Mouse (Mus musculus) midbrain, postnatal 0 days (tissue): Measurements from ENCODE around the gene Ulk3. TPM values are rescaled to one million over a fixed set of nuclear protein-coding genes. Genes with fewer than 3 reads are reported as not detected.
A peak's percentile ranks its signal among the peaks of the same experiment; 100 is the strongest.

Experiments used
- ATAC-seq: fragments of 200-750 bp; cut with Nextera tagmentation; 2 replicates; pipeline ENCODE4 v1.8.0; 2017; ENCODE audit warnings: moderate number of reproducible peaks, mild to moderate bottlenecking, moderate TSS enrichment, moderate library complexity; ENCODE audit not compliant: low FRiP score
- DNase-seq: peaks from one replicate; pipeline ENCODE4 v3.0.0-alpha.2; 2015; ENCODE audit warnings: low spot score
- H3K27ac ChIP-seq: fragments of 300-500 bp; sonication (generic); 2 replicates; pipeline ENCODE4 v1.5.1; 2014; ENCODE audit warnings: low read depth, mild to moderate bottlenecking, low read length, mixed read lengths
- H3K27me3 ChIP-seq: fragments of 300-500 bp; sonication (generic); 2 replicates; pipeline ENCODE4 v1.6.1; 2014; ENCODE audit warnings: low read length, control low read depth, mixed read lengths; ENCODE audit not compliant: insufficient read depth
- H3K36me3 ChIP-seq: fragments of 300-500 bp; sonication (generic); 2 replicates; pipeline ENCODE4 v1.6.1; 2014; ENCODE audit warnings: low read length, control low read depth, mixed read lengths; ENCODE audit not compliant: insufficient read depth
- H3K4me1 ChIP-seq: fragments of 300-500 bp; sonication (generic); 2 replicates; pipeline ENCODE4 v1.6.1; 2014; ENCODE audit warnings: mild to moderate bottlenecking, control low read depth, antibody characterized with exemption, low read length, mixed read lengths; ENCODE audit not compliant: insufficient read depth
- H3K4me2 ChIP-seq: fragments of 300-500 bp; sonication (generic); 2 replicates; pipeline ENCODE4 v1.6.1; 2014; ENCODE audit warnings: low read depth, mild to moderate bottlenecking, low read length, mixed read lengths; ENCODE audit not compliant: poor library complexity, severe bottlenecking
- H3K4me3 ChIP-seq: fragments of 300-500 bp; sonication (generic); 2 replicates; pipeline ENCODE4 v1.5.1; 2014; ENCODE audit warnings: low read depth, mild to moderate bottlenecking, low read length, moderate library complexity
- H3K9ac ChIP-seq: fragments of 300-500 bp; sonication (generic); replicated peaks from 2 replicates; pipeline ENCODE4 v1.6.1; 2014; ENCODE audit warnings: mild to moderate bottlenecking, low read length, moderate library complexity, mixed read lengths; ENCODE audit not compliant: poor library complexity, severe bottlenecking
- H3K9me3 ChIP-seq: fragments of 300-500 bp; sonication (generic); 2 replicates; pipeline ENCODE4 v1.6.1; 2016; ENCODE audit warnings: low read length, control low read depth
- CTCF ChIP-seq: IDR thresholded peaks from 2 replicates; pipeline ENCODE4 v1.5.1; 2016; ENCODE audit warnings: antibody characterized with exemption, mild to moderate bottlenecking
- WGBS: fragments of 180-500 bp; shearing (Covaris S2); extraction: QIAGEN DNeasy Blood & Tissue Kit; methylation state at CpG from one replicate; pipeline ENCODE4 v1.1.7; 2014; 5-methylcytosine and 5-hydroxymethylcytosine counted together
- polyA plus RNA-seq: library from polyadenylated mRNA; unstranded; fragments of >200 nt; fragmentation: Nextera tagmentation; extraction: Ambion mirVana; gene quantifications from 2 replicates; pipeline ENCODE4 v1.2.1, GENCODE M21; 2015
- total RNA-seq: library from RNA; depleted of rRNA; stranded (reverse); fragments of >200 nt; gene quantifications from 2 replicates; pipeline ENCODE4 v1.2.3, GENCODE M21; 2014

The Ulk3 gene
- total and polyA plus RNA-seq, 2 experiments from 2014 or later = 18.9 to 19.9 TPM

DNA sequence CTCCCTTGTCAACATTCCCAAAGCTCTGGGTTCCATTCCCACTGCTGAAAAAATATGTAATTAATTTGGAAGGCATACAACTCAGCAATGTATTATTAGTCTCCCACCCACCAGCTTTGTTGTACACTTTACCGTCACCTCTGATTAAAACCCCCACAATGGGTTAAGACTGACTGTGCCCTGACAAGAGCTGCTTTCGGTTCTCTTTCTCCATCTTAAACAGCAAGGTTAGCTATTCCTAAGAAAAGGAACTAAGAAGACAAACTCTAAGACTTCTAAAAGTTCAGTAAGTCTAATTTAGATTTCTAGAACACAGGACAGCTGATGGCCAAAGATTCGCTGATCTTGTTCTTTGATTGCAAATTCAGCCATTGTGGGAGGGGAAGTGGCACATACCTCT is 32.0 kb upstream of the Ulk3 start:
- H3K9me3 ChIP-seq = no peaks in the 10 kb centered on the region
- H3K4me1 ChIP-seq = peaks cover 9% of the 10 kb centered on the region; the same call in 1 of the 2 replicates
- H3K4me2 ChIP-seq = no peak overlapping the region
- H3K27ac ChIP-seq = no peak overlapping the region
- WGBS = 63% methylated on average over 3 of the region's 3 CpGs
- no peaks in the 10 kb centered on the region for H3K27me3 ChIP-seq
- no peak for TF ChIP-seq CTCF
- no peak overlapping the region for H3K4me3 ChIP-seq
- H3K9ac ChIP-seq = no peak overlapping the region
- H3K36me3 ChIP-seq = no peaks in the 10 kb centered on the region
- ATAC-seq = no peak
- no peak for DNase-seq

GRCm38 (mm10) chr9:57558625-57559024 is 30.6 kb upstream of the Ulk3 start:
- ATAC-seq (no peak), DNase-seq (no peak)
- Histone ChIP-seq H3K9ac (no peak overlapping the region), H3K27me3 (no peaks in the 10 kb centered on the region), H3K27ac (no peak overlapping the region), H3K9me3 (no peaks in the 10 kb centered on the region), H3K36me3 (no peaks in the 10 kb centered on the region), H3K4me3 (no peak overlapping the region), H3K4me2 (no peak overlapping the region), H3K4me1 (peaks cover 15% of the 10 kb centered on the region; the same call in 1 of the 2 replicates)
- 90% methylated on average over 4 of the region's 4 CpGs for WGBS
- no peak for TF ChIP-seq CTCF

DNA sequence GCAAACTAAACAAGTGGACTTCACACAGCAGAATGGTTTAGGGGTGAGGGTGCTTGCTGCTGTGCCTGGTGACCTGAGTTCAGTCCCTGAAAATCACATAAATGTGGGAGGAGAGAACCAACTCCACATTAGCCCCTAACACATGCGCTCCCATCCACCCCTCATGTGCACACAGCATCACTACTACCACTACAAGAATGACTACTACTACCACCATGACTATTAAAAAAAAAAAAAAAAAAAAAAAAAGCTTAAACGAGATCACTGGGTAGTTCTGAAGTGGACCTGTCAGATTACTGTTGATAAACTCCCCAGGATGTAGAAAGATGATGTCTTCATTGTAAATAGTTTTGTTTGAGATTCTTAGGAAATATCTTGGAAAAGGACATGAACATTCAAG is 29.7 kb upstream of the Ulk3 start:
- Histone ChIP-seq H3K9me3 (no peaks in the 10 kb centered on the region), H3K4me3 (no peak overlapping the region), H3K9ac (no peak overlapping the region), H3K4me2 (no peak overlapping the region), H3K27ac (no peak overlapping the region), H3K27me3 (no peaks in the 10 kb centered on the region), H3K4me1 (peaks cover 16% of the 10 kb centered on the region; the same call in 1 of the 2 replicates), H3K36me3 (no peaks in the 10 kb centered on the region)
- 73% methylated on average over 2 of the region's 2 CpGs for WGBS
- no peak for TF ChIP-seq CTCF
- DNase-seq = no peak
- ATAC-seq = no peak

- Histone ChIP-seq H3K27ac (peak overlapping the region; percentile 83), H3K4me3 (peak overlapping the region; percentile 45), H3K9ac (peak overlapping the region; percentile 45), H3K36me3 (no peaks in the 10 kb centered on the region), H3K4me1 (peaks cover 16% of the 10 kb centered on the region; the same call in 1 of the 2 replicates), H3K4me2 (peak overlapping the region; percentile 84), H3K9me3 (no peaks in the 10 kb centered on the region), H3K27me3 (no peaks in the 10 kb centered on the region)
- ATAC-seq (peak; percentile 21; the same call in 1 of the 2 replicates), DNase-seq (peak; percentile 47)
- peak; percentile 20; the same call in 1 of the 2 replicates for TF ChIP-seq CTCF
- WGBS = 25% methylated on average over 7 of the region's 7 CpGs
Observed at GRCm38 (mm10) chr9:57560263-57560662, 29.0 kb upstream of the Ulk3 start.

- TF ChIP-seq CTCF = peak; percentile 52
- 1% methylated on average over 37 of the region's 37 CpGs for WGBS
- peak within 1 kb of the TSS; percentile 45 for H3K4me3 ChIP-seq
- ATAC-seq = peak; percentile 99
- H3K27me3 ChIP-seq = no peaks in the 10 kb centered on the region
- peaks cover 16% of the 10 kb centered on the region; the same call in 1 of the 2 replicates for H3K4me1 ChIP-seq
- peak within 1 kb of the TSS; percentile 84 for H3K4me2 ChIP-seq
- peak within 1 kb of the TSS; percentile 83 for H3K27ac ChIP-seq
- no peaks in the 10 kb centered on the region for H3K9me3 ChIP-seq
- peak; percentile 96 for DNase-seq
- H3K36me3 ChIP-seq = no peaks in the 10 kb centered on the region
- peak within 1 kb of the TSS; percentile 45 for H3K9ac ChIP-seq
Observed at GRCm38 (mm10) chr9:57560861-57561710, 28.2 kb upstream of the Ulk3 start, which contains the start of gene Scamp2. Gene Scamp2 (plus strand): TSS chr9:57560943.

DNA sequence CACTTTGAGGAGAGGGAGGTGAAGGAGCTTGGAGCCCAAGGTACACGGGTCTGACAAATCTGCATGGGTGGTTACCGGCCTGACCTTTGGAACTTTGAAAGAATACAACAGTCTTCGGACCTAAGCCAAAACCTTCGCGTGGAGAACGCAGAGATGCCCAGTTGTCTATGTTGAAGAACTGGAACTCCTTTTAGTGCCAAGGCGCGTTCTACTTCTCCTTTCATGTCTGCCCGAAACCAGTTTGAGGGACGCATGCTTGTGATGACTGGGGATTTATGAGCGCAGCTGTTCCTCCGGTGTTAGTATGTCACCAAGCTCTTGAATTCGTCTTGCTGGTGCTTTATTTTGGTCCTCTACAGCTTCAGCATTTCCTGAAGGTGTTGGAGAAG is 27.5 kb upstream of the Ulk3 start:
- no peaks in the 10 kb centered on the region for H3K36me3 ChIP-seq
- H3K4me3 ChIP-seq = peak overlapping the region; percentile 45
- DNase-seq (no peak), ATAC-seq (no peak)
- H3K9me3 ChIP-seq = no peaks in the 10 kb centered on the region
- 82% methylated on average over 13 of the region's 13 CpGs for WGBS
- TF ChIP-seq CTCF = no peak
- no peak overlapping the region for H3K27ac ChIP-seq
- H3K4me2 ChIP-seq = peak overlapping the region; percentile 84
- H3K27me3 ChIP-seq = no peaks in the 10 kb centered on the region
- peaks cover 16% of the 10 kb centered on the region; the same call in 1 of the 2 replicates for H3K4me1 ChIP-seq
- 0 out of 2 replicates have a peak overlapping the region, but pooled peaks have one; percentile 45 for H3K9ac ChIP-seq
